Mouse (Mus musculus) kidney, postnatal 25 days (tissue): Measurements from ENCODE around the gene CK137956.
A peak's percentile ranks its signal among the peaks of the same experiment; 100 is the strongest.

Experiments
- DNase-seq, 2 experiments: peaks; one replicate each; pipeline ENCODE4 v3.0.0; 2021; ENCODE audit warnings: mixed read lengths in 2 of 2

Gene CK137956

DNA sequence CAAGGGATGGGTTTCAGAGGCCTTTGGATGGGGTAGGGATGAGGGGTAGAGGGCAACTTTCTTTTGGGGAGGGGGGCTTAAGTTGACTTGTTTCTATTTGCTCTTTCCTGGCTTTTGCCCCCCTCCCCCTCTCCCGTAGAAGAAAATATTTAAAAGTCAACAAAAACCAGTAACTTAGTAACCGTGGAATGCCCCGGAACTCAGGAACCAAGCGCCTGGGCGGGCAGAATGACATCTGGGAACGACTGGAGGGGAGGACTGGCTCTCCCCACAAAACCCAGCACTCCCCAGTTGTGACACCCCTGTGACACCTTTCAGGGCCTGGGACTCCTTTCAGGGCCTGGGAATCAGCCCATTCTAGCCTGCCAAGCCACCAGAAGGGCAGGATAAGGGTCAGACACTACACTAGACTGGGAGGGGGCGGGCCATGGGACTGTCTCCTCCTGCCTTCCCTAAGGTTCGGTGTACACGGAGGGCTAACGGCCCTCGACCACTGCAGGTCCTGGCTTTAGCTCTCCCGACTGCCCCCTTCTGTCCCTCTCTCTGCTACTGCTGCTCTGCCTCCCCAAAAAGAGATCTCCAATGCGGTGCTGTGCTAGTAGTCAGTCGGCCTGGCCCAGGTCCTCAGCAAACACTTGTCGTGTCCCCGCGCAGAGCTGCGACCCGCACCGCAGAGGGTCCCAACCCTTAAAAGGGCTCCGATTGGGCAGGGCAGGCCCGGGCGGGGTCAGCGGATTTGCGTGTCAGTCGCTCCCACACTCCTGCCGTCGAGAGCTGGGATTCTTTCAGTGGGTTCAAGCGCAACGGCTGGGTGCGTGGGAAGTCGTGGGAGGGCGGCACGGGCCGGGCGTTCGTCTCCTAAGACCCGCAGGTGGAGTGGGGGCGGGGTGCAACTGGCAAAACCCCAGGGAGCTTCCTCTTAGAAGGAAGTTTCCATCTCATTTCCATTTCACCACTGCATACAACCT, at the start of gene CK137956:
CK137956 (minus strand) TSS at position 51 of the 968 bp plus-strand sequence.
- DNase-seq: no peak

DNA sequence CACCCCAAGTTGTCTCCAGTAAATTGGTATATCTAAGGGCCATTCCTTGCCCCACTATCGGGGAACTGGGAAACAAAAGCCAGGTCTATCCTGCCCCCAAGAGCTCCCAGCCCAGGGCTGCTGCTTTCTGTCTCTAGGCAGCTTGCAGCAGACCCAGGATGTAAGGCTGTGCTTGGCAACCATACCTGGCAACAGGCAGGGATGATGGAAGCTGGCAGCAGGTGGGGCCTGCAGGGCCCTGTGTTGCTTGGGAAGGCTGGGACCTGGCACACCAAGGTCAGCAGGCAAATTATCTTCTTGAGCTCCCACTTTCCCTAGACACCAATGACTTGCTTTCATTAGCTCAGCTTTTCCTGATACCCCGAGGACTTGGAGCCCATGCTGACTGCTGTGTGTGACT, 48.7 kb upstream of the CK137956 start:
- DNase-seq: no peak

DNA sequence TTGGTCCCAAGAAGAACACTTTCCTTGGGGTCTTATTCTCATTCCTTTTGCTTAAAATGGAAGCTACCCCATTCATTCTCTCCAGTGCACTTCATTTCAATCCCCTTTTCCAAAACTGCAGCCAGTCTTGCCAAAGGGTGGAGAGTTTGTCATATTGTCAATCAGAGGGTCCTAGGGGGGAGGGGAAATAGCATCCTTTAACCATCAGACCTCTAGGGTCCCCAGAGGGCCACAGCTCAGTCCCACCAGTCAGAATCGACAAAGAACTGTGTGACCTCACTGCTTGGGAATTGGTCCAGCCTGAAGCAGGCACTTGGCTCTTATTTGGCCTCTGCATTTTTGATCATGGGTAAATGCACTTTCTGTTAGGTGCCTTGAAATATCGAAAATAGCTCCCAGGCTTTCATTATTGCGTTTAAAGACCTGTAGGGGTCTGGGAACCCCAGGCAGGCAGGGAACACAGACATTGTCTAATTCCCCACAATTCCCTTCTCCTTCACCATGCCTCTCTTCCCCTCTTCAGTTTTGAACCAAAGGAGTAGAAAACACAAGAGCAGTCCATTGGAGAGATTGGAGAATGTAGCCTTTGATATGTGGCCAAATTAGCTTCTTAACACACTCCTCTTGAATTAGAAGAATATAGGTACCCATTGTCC, 34.2 kb upstream of the CK137956 start:
- no peak for DNase-seq

- no peak for DNase-seq
Measured at GRCm38 (mm10) chr4:128002638-128003101, 31.9 kb upstream of the CK137956 start.

- peak; percentile 43 to 65 for DNase-seq
Measured at GRCm38 (mm10) chr4:127999281-127999680, 28.5 kb upstream of the CK137956 start.

- DNase-seq: no peak
Measured at GRCm38 (mm10) chr4:127989347-127989995, 18.7 kb upstream of the CK137956 start.

DNA sequence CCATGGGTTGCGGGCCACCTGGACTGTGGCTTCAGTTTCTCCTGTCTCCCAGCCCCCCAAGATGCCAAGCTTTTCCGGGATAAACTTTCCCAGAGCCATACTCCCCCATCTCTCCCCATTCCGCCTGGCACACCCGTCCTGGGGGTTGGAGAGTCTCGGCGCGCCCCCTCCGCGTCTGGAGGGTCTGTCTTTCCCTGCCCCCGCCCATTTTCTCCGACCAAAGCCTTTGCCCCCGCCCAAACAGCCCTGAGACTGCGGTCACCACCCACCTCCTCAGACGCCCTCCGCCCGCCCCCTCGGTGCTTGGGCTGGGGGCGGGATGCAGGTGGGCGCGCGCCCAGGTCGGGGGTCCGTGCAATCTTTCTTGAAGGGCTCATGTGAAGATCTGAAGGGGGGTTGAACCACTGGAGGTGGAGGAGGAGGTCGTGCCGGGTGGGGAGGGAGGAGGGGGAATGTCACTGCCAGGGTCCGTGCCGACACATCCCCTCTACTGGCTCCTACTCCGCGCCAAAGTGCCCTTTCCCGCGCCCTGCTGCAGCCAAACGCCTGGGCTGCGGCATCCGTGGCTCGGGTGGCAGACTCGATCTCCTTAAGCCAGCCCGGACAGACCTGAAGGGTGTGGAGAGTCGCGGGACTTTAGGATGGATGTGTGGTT, 17.9 kb upstream of the CK137956 start:
- DNase-seq: no peak

- DNase-seq: no peak
Measured at GRCm38 (mm10) chr4:127987784-127988455, 17.2 kb upstream of the CK137956 start, which contains the start of gene Csmd2. Gene Csmd2 (plus strand): TSS chr4:127987857.

- no peak for DNase-seq
Measured at GRCm38 (mm10) chr4:127987270-127987669, 16.5 kb upstream of the CK137956 start.

GRCm38 (mm10) chr4:127986491-127987075, 15.8 kb upstream of the CK137956 start:
- no peak for DNase-seq

GRCm38 (mm10) chr4:127985874-127986273, 15.1 kb upstream of the CK137956 start:
- DNase-seq: no peak

DNA sequence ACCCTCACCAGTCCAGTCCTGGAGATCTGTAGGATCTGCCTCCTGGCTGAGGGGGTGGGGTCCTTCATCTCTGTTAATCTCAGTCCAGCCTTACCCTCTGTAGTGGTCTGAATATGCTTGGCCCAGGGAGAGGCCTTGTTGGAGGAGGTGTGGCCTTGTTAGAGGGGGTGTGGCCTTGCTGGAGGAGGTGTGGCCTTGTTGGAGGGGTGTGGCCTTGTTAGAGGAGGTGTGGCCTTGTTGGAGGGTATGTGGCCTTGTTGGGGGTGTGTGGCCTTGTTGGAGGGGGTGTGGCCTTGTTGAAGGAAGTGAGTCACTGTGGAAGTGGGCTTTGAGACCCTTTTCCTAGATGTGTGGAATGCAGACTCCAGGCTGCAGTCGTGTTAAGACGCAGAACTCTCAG, 13.7 kb upstream of the CK137956 start:
- no peak for DNase-seq

DNA sequence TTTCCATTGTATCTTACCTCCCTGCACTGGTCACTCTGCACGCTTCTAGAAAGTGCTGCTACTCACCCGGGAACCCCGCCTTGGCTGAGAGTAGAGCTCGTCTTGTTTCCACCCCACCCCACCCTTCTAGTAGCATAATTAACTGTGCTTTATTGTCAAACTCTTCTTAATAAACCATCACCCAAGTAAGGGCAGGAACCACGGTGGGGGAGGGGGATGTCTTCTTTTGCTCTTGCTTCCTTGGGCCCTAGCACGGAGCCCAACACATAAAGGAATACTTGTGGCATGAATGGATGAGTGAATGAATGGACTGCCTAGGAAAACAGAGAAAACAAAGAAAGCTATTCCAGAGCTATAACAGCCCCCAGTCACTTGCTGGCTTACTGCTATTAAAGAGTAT, 10.4 kb upstream of the CK137956 start:
- no peak for DNase-seq

- DNase-seq: no peak
Measured at GRCm38 (mm10) chr4:127972976-127973375, 2.2 kb upstream of the CK137956 start.

- peak in 1 of 2 experiments; percentile 43 for DNase-seq
Measured at GRCm38 (mm10) chr4:127970018-127970421, 731 bp downstream of the CK137956 start.

- no peak for DNase-seq
Measured at GRCm38 (mm10) chr4:127969101-127969500, 1.6 kb downstream of the CK137956 start.

DNA sequence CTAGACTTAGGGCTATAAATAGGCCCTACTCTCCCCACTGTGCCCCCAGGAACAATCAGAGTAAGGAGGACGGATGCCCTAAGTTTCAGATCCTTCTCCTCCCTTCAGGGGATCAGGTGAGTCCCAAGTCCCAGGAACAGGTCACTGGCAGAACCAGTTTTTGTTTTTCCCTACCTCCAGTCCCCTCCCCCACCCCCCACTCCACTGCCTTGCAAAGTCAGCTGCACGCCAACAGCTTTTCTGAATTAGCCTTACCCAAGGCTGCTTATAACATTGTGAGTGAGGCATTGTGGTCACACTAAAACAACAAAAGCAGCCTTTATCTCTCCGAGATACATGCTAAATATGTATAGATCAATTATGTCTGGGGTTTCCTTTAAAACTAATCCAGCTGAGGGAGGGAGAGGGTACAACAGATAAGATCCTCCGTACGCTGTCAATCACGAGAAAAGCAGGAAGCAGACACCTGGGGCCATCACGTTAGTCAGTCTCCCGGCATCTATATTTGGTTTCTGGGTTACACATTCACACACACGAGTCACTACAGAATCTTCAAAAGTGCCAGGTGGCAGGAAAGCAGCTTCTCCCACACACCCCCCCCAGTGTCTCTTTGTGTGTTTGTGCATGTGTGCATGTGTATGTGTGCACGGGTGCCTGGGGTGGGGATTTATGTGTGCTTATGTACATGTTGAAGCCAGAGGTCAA, 17.6 kb downstream of the CK137956 start:
- no peak for DNase-seq

DNA sequence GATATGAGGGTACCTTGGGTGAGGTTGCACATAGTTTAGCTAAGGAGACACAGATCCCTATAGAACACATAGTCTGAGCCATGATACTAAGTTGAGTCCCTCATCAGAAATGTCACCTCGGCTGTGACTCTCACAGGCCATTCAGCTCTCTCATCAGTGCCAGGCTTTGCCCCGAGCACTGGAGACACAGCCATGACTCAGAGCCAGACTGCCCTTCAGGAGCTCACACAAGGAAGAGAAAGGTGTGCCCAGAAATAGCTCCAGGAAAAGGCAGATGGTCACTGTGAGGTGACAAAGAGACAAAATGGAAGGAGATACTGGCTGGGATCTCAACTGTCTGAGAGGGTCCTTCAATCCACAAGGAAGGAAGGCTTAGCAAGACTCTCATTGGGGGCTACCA, 23.1 kb downstream of the CK137956 start:
- no peak for DNase-seq

GRCm38 (mm10) chr4:127937474-127937873, 33.3 kb downstream of the CK137956 start:
- DNase-seq: no peak

- peak in 1 of 2 experiments; percentile 25 for DNase-seq
Measured at GRCm38 (mm10) chr4:127935369-127935768, 35.4 kb downstream of the CK137956 start.

- DNase-seq: no peak
Measured at GRCm38 (mm10) chr4:127913551-127913950, 57.2 kb downstream of the CK137956 start.
